Mouse (Mus musculus) MEL (cell line): Measurements from ENCODE around the gene Il15ra. TPM values are rescaled to one million over a fixed set of nuclear protein-coding genes. Genes with fewer than 3 reads are reported as not detected.

Experiments
- DNase-seq: peaks from one replicate; pipeline ENCODE4 v3.0.0; 2011; ENCODE audit warnings: low read depth, low spot score
- H3K27ac ChIP-seq: 2 replicates; pipeline ENCODE4 v1.5.1; 2012; ENCODE audit warnings: low read depth, mild to moderate bottlenecking, control low read depth, low read length, moderate library complexity; ENCODE audit not compliant: control insufficient read depth
- H3K27me3 ChIP-seq, 2 experiments: fragments of 150-350 bp in 1 of 2; sonication (generic) in 1 of 2; 2 replicates each; pipeline ENCODE4 v1.6.1; 2012; ENCODE audit warnings: low read length in 2 of 2, mild to moderate bottlenecking in 2 of 2, improper control_type of control experiment in 1 of 2, moderate library complexity in 1 of 2; ENCODE audit not compliant: insufficient read depth in 2 of 2, control insufficient read depth in 1 of 2
- H3K36me3 ChIP-seq, 2 experiments: 2 replicates each; pipeline ENCODE4 v1.6.1; 2012 to 2014; ENCODE audit warnings: low read length in 2 of 2, improper control_type of control experiment in 1 of 2, inconsistent platforms in 1 of 2, mild to moderate bottlenecking in 1 of 2; ENCODE audit not compliant: insufficient read depth in 2 of 2, control insufficient read depth in 1 of 2
- H3K4me1 ChIP-seq, 2 experiments: fragments of 150-350 bp in 1 of 2; sonication (generic) in 1 of 2; 2 replicates each; pipeline ENCODE4 v1.6.1; 2012; ENCODE audit warnings: low read length in 2 of 2, improper control_type of control experiment in 1 of 2, mild to moderate bottlenecking in 1 of 2; ENCODE audit not compliant: insufficient read depth in 2 of 2, control insufficient read depth in 1 of 2
- H3K4me3 ChIP-seq, 2 experiments: fragments of 150-350 bp in 1 of 2; sonication (generic) in 1 of 2; 2 replicates each; pipeline ENCODE4 v1.5.1; 2012; ENCODE audit warnings: low read depth in 2 of 2, low read length in 2 of 2, mild to moderate bottlenecking in 2 of 2, moderate library complexity in 2 of 2, control low read depth in 1 of 2, improper control_type of control experiment in 1 of 2; ENCODE audit not compliant: control insufficient read depth in 1 of 2, insufficient read depth in 1 of 2
- H3K79me2 ChIP-seq: 2 replicates; pipeline ENCODE4 v1.6.1; 2012; ENCODE audit warnings: mild to moderate bottlenecking, low read length, moderate library complexity; ENCODE audit not compliant: control insufficient read depth, poor library complexity, insufficient read depth
- H3K9ac ChIP-seq: 2 replicates; pipeline ENCODE4 v1.6.1; 2012; ENCODE audit warnings: low read depth, mild to moderate bottlenecking, control low read depth, low read length, moderate library complexity; ENCODE audit not compliant: control insufficient read depth, poor library complexity, severe bottlenecking
- H3K9me3 ChIP-seq: fragments of 150-350 bp; sonication (generic); replicated peaks from 2 replicates; pipeline ENCODE4 v1.6.1; 2012; ENCODE audit warnings: mild to moderate bottlenecking, low read length, improper control_type of control experiment, moderate library complexity; ENCODE audit not compliant: insufficient read depth
- CHD1 ChIP-seq: IDR thresholded peaks from 2 replicates; pipeline ENCODE4 v1.6.1; 2012; ENCODE audit warnings: low read depth, mild to moderate bottlenecking, inconsistent platforms, low read length, improper control_type of control experiment
- CTCF ChIP-seq, 3 experiments: IDR thresholded peaks in 2 of 3; conservative IDR thresholded peaks in 1 of 3; 2 replicates each; pipeline ENCODE4 v1.5.1; 2011 to 2012; ENCODE audit warnings: low read length in 3 of 3, low read depth in 2 of 3, mild to moderate bottlenecking in 2 of 3, improper control_type of control experiment in 1 of 3, inconsistent platforms in 1 of 3, mixed read lengths in 1 of 3, moderate library complexity in 1 of 3; ENCODE audit not compliant: control insufficient read depth in 1 of 3, insufficient read depth in 1 of 3, poor library complexity in 1 of 3, severe bottlenecking in 1 of 3
- E2F4 ChIP-seq: IDR thresholded peaks from 2 replicates; pipeline ENCODE4 v1.6.1; 2011; ENCODE audit warnings: low read depth, low read length, improper control_type of control experiment, borderline replicate concordance
- EP300 ChIP-seq, 2 experiments: IDR thresholded peaks; 2 replicates each; pipeline ENCODE4 v1.6.1; 2011; ENCODE audit warnings: improper control_type of control experiment in 2 of 2, low read length in 2 of 2, low read depth in 1 of 2, mild to moderate bottlenecking in 1 of 2
- JUND ChIP-seq: IDR thresholded peaks from 2 replicates; pipeline ENCODE4 v1.6.1; 2011; ENCODE audit warnings: low read depth, mild to moderate bottlenecking, improper control_type of control experiment, low read length
- MAX ChIP-seq: IDR thresholded peaks from 2 replicates; pipeline ENCODE4 v1.6.1; 2011; ENCODE audit warnings: low read length, improper control_type of control experiment
- MAZ ChIP-seq: IDR thresholded peaks from 2 replicates; pipeline ENCODE4 v1.6.1; 2012; ENCODE audit warnings: low read depth, mild to moderate bottlenecking, inconsistent platforms, low read length, improper control_type of control experiment
- MEF2A ChIP-seq: IDR thresholded peaks from 2 replicates; pipeline ENCODE4 v1.6.1; 2014; ENCODE audit warnings: low read depth, mild to moderate bottlenecking, inconsistent platforms, low read length, improper control_type of control experiment; ENCODE audit not compliant: poor library complexity, insufficient replicate concordance, severe bottlenecking; ENCODE audit errors: extremely low read depth
- MYB ChIP-seq: IDR thresholded peaks from 2 replicates; pipeline ENCODE4 v1.6.1; 2011; ENCODE audit warnings: mild to moderate bottlenecking, low read depth, low read length, improper control_type of control experiment
- NRF1 ChIP-seq: IDR thresholded peaks from 2 replicates; pipeline ENCODE4 v1.6.1; 2014; ENCODE audit warnings: low read depth, mild to moderate bottlenecking, inconsistent platforms, low read length, improper control_type of control experiment, moderate library complexity; ENCODE audit not compliant: poor library complexity, insufficient read depth, severe bottlenecking
- POLR2AphosphoS2 ChIP-seq: IDR thresholded peaks from 2 replicates; pipeline ENCODE4 v1.6.1; 2011; ENCODE audit warnings: low read length, improper control_type of control experiment
- POLR2AphosphoS5 ChIP-seq: IDR thresholded peaks from 2 replicates; pipeline ENCODE4 v1.6.1; 2012; ENCODE audit warnings: low read depth, borderline replicate concordance, mild to moderate bottlenecking, inconsistent platforms, low read length, moderate library complexity, mixed read lengths
- SIN3A ChIP-seq: IDR thresholded peaks from 2 replicates; pipeline ENCODE4 v1.6.1; 2012; ENCODE audit warnings: low read length, improper control_type of control experiment, inconsistent platforms
- SMC3 ChIP-seq: IDR thresholded peaks from 2 replicates; pipeline ENCODE4 v1.6.1; 2011; ENCODE audit warnings: low read depth, low read length, improper control_type of control experiment
- TCF12 ChIP-seq: IDR thresholded peaks from 2 replicates; pipeline ENCODE4 v1.6.1; 2014; ENCODE audit warnings: low read depth, mild to moderate bottlenecking, inconsistent platforms, low read length, improper control_type of control experiment, moderate library complexity
- UBTF ChIP-seq: IDR thresholded peaks from 2 replicates; pipeline ENCODE4 v1.6.1; 2012; ENCODE audit warnings: low read depth, mild to moderate bottlenecking, inconsistent platforms, low read length, improper control_type of control experiment, moderate library complexity, borderline replicate concordance; ENCODE audit not compliant: insufficient read depth
- ZC3H11A ChIP-seq: IDR thresholded peaks from 2 replicates; pipeline ENCODE4 v1.6.1; 2012; ENCODE audit warnings: low read depth, mild to moderate bottlenecking, inconsistent platforms, low read length, improper control_type of control experiment
- ZKSCAN1 ChIP-seq: IDR thresholded peaks from 2 replicates; pipeline ENCODE4 v1.6.1; 2012; ENCODE audit warnings: low read depth, mild to moderate bottlenecking, inconsistent platforms, low read length, improper control_type of control experiment, moderate library complexity
- ZNF384 ChIP-seq: IDR thresholded peaks from 2 replicates; pipeline ENCODE4 v1.6.1; 2012; ENCODE audit warnings: low read depth, mild to moderate bottlenecking, inconsistent platforms, low read length, improper control_type of control experiment
- polyA plus RNA-seq, 2 experiments: library from polyadenylated mRNA; stranded (reverse) in 1 of 2; unstranded in 1 of 2; fragments of >175 nt in 1 of 2; fragments of >200 nt in 1 of 2; gene quantifications; 2 replicates each; pipeline versions ENCODE4 v1.2.1 to v1.2.4; 2012; ENCODE audit warnings: low replicate concordance in 2 of 2, low read depth in 1 of 2; ENCODE audit not compliant: insufficient read length in 2 of 2, insufficient read depth in 1 of 2, missing spikeins in 1 of 2
- total RNA-seq: library from RNA; depleted of rRNA; stranded (reverse); fragments of 300-350 nt; gene quantifications from 2 replicates; pipeline ENCODE4 v1.2.3, GENCODE M21; 2012

Gene Il15ra
- total and polyA plus RNA-seq, 3 experiments = 0.50 to 0.95 TPM; not detected in 1

DNA sequence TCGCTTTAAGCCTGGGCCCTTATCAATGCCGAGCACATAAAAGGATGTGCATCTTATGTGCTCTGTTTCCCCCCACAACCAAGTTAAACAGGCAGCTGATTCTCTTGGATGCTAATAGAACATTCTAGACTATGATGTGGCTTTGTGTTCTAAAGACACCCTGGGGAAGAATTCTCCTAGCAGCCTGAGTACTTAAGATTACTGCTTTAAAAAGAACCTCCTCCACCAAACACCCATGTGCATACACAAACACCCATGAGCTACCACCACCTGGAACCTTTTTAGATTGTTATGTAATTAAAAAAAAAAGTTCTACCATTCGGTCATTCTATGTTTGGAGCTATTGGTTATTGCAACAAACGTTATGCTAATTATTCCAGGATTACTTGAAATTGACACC, 67.3 kb downstream of the Il15ra start:
- no peak overlapping the region for H3K4me3 ChIP-seq
- no peak for DNase-seq
- H3K9me3 ChIP-seq = no peaks in the 10 kb centered on the region
- no peaks in the 10 kb centered on the region for H3K27me3 ChIP-seq
- TF ChIP-seq CTCF (IDR thresholded peaks at IDR 0.05 in 2 of 3, conservative IDR thresholded peaks at IDR 0.05 in 1 of 3; ENCODE audit: control insufficient read depth in 1 of 3, insufficient read depth in 1 of 3, low read depth in 2 of 3, low read length in 3 of 3, poor library complexity in 1 of 3, severe bottlenecking in 1 of 3) = no peak
- no peak for TF ChIP-seq POLR2AphosphoS2
- TF ChIP-seq NRF1 = no peak
- TF ChIP-seq MAX = no peak
- TF ChIP-seq MAZ = no peak
- TF ChIP-seq UBTF = no peak
- no peak for TF ChIP-seq TCF12
- no peak for TF ChIP-seq JUND
- TF ChIP-seq ZKSCAN1 = no peak
- no peak for TF ChIP-seq MEF2A
- peaks cover 10% of the 10 kb centered on the region for H3K79me2 ChIP-seq
- H3K9ac ChIP-seq = no peak overlapping the region
- no peaks in the 10 kb centered on the region for H3K4me1 ChIP-seq
- H3K27ac ChIP-seq = no peak overlapping the region
- peaks cover 3 to 4% of the 10 kb centered on the region in 2 experiments; a peak in 3 of 4 replicates for H3K36me3 ChIP-seq

DNA sequence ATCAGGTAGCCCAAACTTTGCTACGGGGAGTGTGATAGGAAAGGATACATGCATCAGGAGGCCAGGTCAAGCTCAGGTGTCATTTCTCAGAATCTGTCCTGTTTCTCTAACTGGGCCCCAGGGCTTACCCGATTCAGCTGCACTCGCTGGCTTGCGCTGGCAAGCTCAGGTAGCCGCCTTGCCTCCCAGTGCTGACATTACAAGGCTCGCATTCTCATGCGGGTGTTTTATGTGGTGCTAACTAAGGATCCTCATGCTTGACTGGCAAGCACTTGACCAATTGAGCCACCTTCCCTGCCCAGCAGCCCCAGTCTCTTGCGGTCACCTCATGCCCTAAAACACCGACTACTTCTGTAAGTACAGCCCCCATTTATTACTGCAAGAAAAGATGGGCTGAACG, 69.3 kb downstream of the Il15ra start:
- peaks cover 0 to 4% of the 10 kb centered on the region in 2 experiments; a peak in 1 of 4 replicates for H3K4me1 ChIP-seq
- no peak for DNase-seq
- H3K79me2 ChIP-seq = peaks cover 21% of the 10 kb centered on the region
- H3K9ac ChIP-seq = no peak overlapping the region
- no peaks in the 10 kb centered on the region for H3K9me3 ChIP-seq
- no peaks in the 10 kb centered on the region for H3K27me3 ChIP-seq
- TF ChIP-seq POLR2AphosphoS5 (no peak), SMC3 (no peak), EP300 (IDR thresholded peaks at IDR 0.05; ENCODE audit: low read depth in 1 of 2, low read length in 2 of 2) (no peak), ZC3H11A (no peak), ZNF384 (no peak), E2F4 (no peak), SIN3A (no peak), CHD1 (no peak), MYB (no peak)
- H3K36me3 ChIP-seq = peaks cover 0 to 7% of the 10 kb centered on the region in 2 experiments; a peak in 2 of 4 replicates
- no peak overlapping the region for H3K27ac ChIP-seq
- H3K4me3 ChIP-seq = no peak overlapping the region
